Mouse (Mus musculus): ENCODE results near the gene Phf10. TPM values are rescaled to one million over a fixed set of nuclear protein-coding genes. Genes with fewer than 3 reads are reported as not detected.

Gene Phf10
- polyA plus RNA-seq, 1 experiment from 2014 or later: 63.0 TPM

Other genes starting within 250 kb of the Phf10 start
- 0.95 to 3.2 TPM (median 1.8 TPM) in 3 replicates for gene Wdr27, start 18.1 kb downstream of the Phf10 start, polyA plus RNA-seq (2018)
- 27.4 to 35.6 TPM (median 32.7 TPM) in 3 replicates for gene 1600012H06Rik, start 18.1 kb downstream of the Phf10 start, polyA plus RNA-seq (2018)
- 4.2 to 10.6 TPM (median 4.7 TPM) in 3 replicates for gene 9030025P20Rik, start 17.2 kb upstream of the Phf10 start, polyA plus RNA-seq (2018)
- not detected in 3 replicates for gene Gm3417, start 17.5 kb upstream of the Phf10 start, polyA plus RNA-seq (2018)
- 2.4 to 5.5 TPM (median 2.7 TPM) in 3 replicates for gene Gm3435, start 48.9 kb upstream of the Phf10 start, polyA plus RNA-seq (2018)
- 29.8 to 80.0 TPM (median 31.1 TPM) in 3 replicates for gene Ermard, start 79.9 kb upstream of the Phf10 start, polyA plus RNA-seq (2018)
- not detected in 3 replicates for gene Tcte3, start 80.2 kb upstream of the Phf10 start, polyA plus RNA-seq (2018)
- gene Gm3448, start 80.3 kb upstream of the Phf10 start, polyA plus RNA-seq (2018): 0.29 to 0.63 TPM (median 0.51 TPM) in 3 replicates

All from macrophage (primary cell).